Mouse (Mus musculus) inflammation-experienced regulatory T-cells, adult 16 weeks (primary cell): ENCODE measurements around the gene Gm4869. TPM values are rescaled to one million over a fixed set of nuclear protein-coding genes. Genes with fewer than 3 reads are reported as not detected.

Experiments used
- polyA plus RNA-seq: library from polyadenylated mRNA; unstranded; fragments of 100-300 nt; shearing (Covaris generic); gene quantifications from one replicate; pipeline ENCODE4 v1.2.1, GENCODE M21; 2017

Gene Gm4869
- not detected for polyA plus RNA-seq

DNA sequence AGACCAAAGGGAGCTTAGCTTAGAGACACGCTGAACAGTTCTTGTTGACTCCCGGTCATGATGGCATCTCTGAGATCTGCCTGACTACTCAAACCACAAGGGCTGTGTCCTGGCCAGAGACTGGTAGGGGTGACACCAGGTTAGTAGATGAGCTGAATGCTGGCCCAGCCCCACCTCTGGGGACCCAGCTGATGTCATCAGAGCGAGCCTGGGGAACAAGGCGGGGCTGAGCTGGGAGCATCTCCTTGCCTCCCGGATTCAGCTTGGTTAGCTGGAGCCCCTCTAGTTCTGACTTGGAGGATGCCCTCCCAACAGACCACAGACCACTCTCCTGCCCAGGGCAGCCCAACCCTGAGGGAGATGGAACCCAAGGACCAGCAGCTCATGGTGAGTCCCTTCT lies at the start of gene Gm4869:
Gm4869 (plus strand) TSS at position 301 of the 400 bp plus-strand sequence.

DNA sequence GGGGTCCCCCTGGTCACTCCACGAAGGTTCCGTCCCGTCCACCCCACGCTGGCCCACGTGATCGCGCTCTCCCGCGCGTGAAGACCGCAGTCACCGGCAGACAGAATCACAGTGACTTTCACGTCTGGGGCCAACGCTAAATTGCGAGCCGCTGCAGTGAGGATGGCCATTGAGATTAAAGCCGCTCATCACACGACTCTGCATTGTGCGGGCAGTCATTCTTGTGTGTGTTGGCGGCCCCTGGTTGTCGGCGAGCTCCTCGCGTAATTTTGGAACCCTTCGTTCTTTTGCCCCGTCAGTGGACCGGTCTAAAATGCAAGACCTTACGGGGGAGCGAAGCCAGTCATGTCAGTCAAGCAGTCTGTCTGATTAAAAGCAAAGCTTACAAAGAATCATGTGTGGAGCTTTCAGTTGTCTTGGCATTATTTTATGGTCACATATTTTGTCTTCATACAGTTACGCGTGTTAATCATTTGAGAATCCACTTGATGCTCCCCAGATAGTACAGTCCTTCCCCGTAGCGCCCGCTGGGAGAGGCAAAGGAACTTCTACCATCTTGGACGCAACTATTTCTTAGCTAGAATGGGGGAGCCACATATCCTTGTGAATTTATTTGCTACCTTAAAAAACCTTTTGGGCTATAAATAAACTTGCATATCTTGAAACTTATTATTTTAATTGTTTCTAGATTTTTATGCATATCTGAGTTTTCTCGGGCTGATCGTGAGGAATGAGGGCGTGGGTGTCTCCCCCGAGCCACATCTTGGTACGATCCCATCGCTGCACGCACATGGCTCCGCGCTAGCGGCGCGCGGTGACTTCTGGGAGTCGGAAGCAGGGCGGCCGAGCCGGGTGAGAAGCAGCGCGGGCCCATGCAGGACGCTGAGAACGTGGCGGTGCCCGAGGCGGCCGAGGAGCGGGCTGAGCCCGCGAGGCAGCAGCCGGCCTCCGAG lies 26.7 kb upstream of the Gm4869 start, which contains the start of gene Eif3b:
Eif3b (plus strand) TSS at position 840 of the 953 bp plus-strand sequence.

DNA sequence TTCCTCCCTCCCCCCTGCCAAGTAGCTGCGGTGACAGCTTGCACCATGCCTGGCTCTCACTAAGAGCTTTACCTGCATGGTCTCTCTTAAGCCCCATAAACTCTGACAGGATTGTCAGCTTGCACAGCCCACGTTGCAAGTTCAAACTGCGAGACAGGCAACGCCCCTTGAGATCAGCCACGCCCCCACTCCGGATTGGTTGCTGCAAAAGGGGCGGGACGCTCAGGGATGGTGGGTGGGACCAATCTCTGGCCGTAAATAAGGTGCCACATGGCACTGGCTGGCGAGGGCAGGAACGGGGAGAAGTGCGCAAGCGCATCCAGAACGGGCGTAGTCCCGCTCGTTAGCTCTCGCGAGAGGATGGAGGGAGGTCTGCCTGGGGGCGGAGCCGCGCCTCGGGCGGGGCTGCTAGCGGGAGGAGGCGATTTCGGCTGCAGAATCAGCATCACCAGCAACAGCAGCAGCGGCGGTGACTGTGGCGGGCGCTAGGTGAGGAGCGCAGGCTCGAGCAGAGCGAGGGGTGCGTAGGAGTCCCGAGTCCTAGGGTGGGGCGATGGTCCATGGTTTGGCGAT lies 59.8 kb downstream of the Gm4869 start, which contains the start of gene Chst12:
Chst12 (plus strand) TSS at position 343 of the 573 bp plus-strand sequence.

Other genes starting within 250 kb of the Gm4869 start
- gene Mad1l1, start 124.1 kb upstream of the Gm4869 start, polyA plus RNA-seq, result 32.2 TPM
- 24.2 TPM for gene Nudt1, start 124.0 kb upstream of the Gm4869 start, polyA plus RNA-seq
- 15.4 TPM for gene Mrm2, start 113.7 kb upstream of the Gm4869 start, polyA plus RNA-seq
- gene Snx8, start 56.4 kb upstream of the Gm4869 start, polyA plus RNA-seq, result 3.1 TPM
- 60.1 TPM for gene Eif3b, start 26.3 kb upstream of the Gm4869 start, polyA plus RNA-seq
- 44.7 TPM for gene Chst12, start 59.9 kb downstream of the Gm4869 start, polyA plus RNA-seq
- gene Grifin, start 119.4 kb downstream of the Gm4869 start, polyA plus RNA-seq, result 1.5 TPM
- 92.8 TPM for gene Lfng, start 161.7 kb downstream of the Gm4869 start, polyA plus RNA-seq
- gene Ttyh3, start 203.4 kb downstream of the Gm4869 start, polyA plus RNA-seq, result 3.7 TPM